Mouse (Mus musculus) MEL (cell line): Measurements from ENCODE around the gene D5Ertd579e. TPM values are rescaled to one million over a fixed set of nuclear protein-coding genes. Genes with fewer than 3 reads are reported as not detected.

Experiments
- DNase-seq: peaks from one replicate; pipeline ENCODE4 v3.0.0; 2011; ENCODE audit warnings: low read depth, low spot score
- H3K27ac ChIP-seq: 2 replicates; pipeline ENCODE4 v1.5.1; 2012; ENCODE audit warnings: low read depth, mild to moderate bottlenecking, control low read depth, low read length, moderate library complexity; ENCODE audit not compliant: control insufficient read depth
- H3K27me3 ChIP-seq, 2 experiments: fragments of 150-350 bp in 1 of 2; sonication (generic) in 1 of 2; 2 replicates each; pipeline ENCODE4 v1.6.1; 2012; ENCODE audit warnings: low read length in 2 of 2, mild to moderate bottlenecking in 2 of 2, improper control_type of control experiment in 1 of 2, moderate library complexity in 1 of 2; ENCODE audit not compliant: insufficient read depth in 2 of 2, control insufficient read depth in 1 of 2
- H3K36me3 ChIP-seq, 2 experiments: 2 replicates each; pipeline ENCODE4 v1.6.1; 2012 to 2014; ENCODE audit warnings: low read length in 2 of 2, improper control_type of control experiment in 1 of 2, inconsistent platforms in 1 of 2, mild to moderate bottlenecking in 1 of 2; ENCODE audit not compliant: insufficient read depth in 2 of 2, control insufficient read depth in 1 of 2
- H3K4me1 ChIP-seq, 2 experiments: fragments of 150-350 bp in 1 of 2; sonication (generic) in 1 of 2; 2 replicates each; pipeline ENCODE4 v1.6.1; 2012; ENCODE audit warnings: low read length in 2 of 2, improper control_type of control experiment in 1 of 2, mild to moderate bottlenecking in 1 of 2; ENCODE audit not compliant: insufficient read depth in 2 of 2, control insufficient read depth in 1 of 2
- H3K4me3 ChIP-seq, 2 experiments: fragments of 150-350 bp in 1 of 2; sonication (generic) in 1 of 2; 2 replicates each; pipeline ENCODE4 v1.5.1; 2012; ENCODE audit warnings: low read depth in 2 of 2, low read length in 2 of 2, mild to moderate bottlenecking in 2 of 2, moderate library complexity in 2 of 2, control low read depth in 1 of 2, improper control_type of control experiment in 1 of 2; ENCODE audit not compliant: control insufficient read depth in 1 of 2, insufficient read depth in 1 of 2
- H3K79me2 ChIP-seq: 2 replicates; pipeline ENCODE4 v1.6.1; 2012; ENCODE audit warnings: mild to moderate bottlenecking, low read length, moderate library complexity; ENCODE audit not compliant: control insufficient read depth, poor library complexity, insufficient read depth
- H3K9ac ChIP-seq: 2 replicates; pipeline ENCODE4 v1.6.1; 2012; ENCODE audit warnings: low read depth, mild to moderate bottlenecking, control low read depth, low read length, moderate library complexity; ENCODE audit not compliant: control insufficient read depth, poor library complexity, severe bottlenecking
- H3K9me3 ChIP-seq: fragments of 150-350 bp; sonication (generic); replicated peaks from 2 replicates; pipeline ENCODE4 v1.6.1; 2012; ENCODE audit warnings: mild to moderate bottlenecking, low read length, improper control_type of control experiment, moderate library complexity; ENCODE audit not compliant: insufficient read depth
- BHLHE40 ChIP-seq: IDR thresholded peaks from 2 replicates; pipeline ENCODE4 v1.6.1; 2012; ENCODE audit warnings: low read depth, mild to moderate bottlenecking, inconsistent platforms, low read length, improper control_type of control experiment, borderline replicate concordance
- CHD1 ChIP-seq: IDR thresholded peaks from 2 replicates; pipeline ENCODE4 v1.6.1; 2012; ENCODE audit warnings: low read depth, mild to moderate bottlenecking, inconsistent platforms, low read length, improper control_type of control experiment
- CHD2 ChIP-seq: IDR thresholded peaks from 2 replicates; pipeline ENCODE4 v1.6.1; 2011; ENCODE audit warnings: low read length, improper control_type of control experiment
- CTCF ChIP-seq, 3 experiments: IDR thresholded peaks in 2 of 3; conservative IDR thresholded peaks in 1 of 3; 2 replicates each; pipeline ENCODE4 v1.5.1; 2011 to 2012; ENCODE audit warnings: low read length in 3 of 3, low read depth in 2 of 3, mild to moderate bottlenecking in 2 of 3, improper control_type of control experiment in 1 of 3, inconsistent platforms in 1 of 3, mixed read lengths in 1 of 3, moderate library complexity in 1 of 3; ENCODE audit not compliant: control insufficient read depth in 1 of 3, insufficient read depth in 1 of 3, poor library complexity in 1 of 3, severe bottlenecking in 1 of 3
- E2F4 ChIP-seq: IDR thresholded peaks from 2 replicates; pipeline ENCODE4 v1.6.1; 2011; ENCODE audit warnings: low read depth, low read length, improper control_type of control experiment, borderline replicate concordance
- ELF1 ChIP-seq: IDR thresholded peaks from 2 replicates; pipeline ENCODE4 v1.6.1; 2014; ENCODE audit warnings: low read depth, mild to moderate bottlenecking, inconsistent platforms, low read length, improper control_type of control experiment, moderate library complexity
- EP300 ChIP-seq, 2 experiments: IDR thresholded peaks; 2 replicates each; pipeline ENCODE4 v1.6.1; 2011; ENCODE audit warnings: improper control_type of control experiment in 2 of 2, low read length in 2 of 2, low read depth in 1 of 2, mild to moderate bottlenecking in 1 of 2
- GABPA ChIP-seq: IDR thresholded peaks from 2 replicates; pipeline ENCODE4 v1.6.1; 2012; ENCODE audit warnings: low read depth, mild to moderate bottlenecking, inconsistent platforms, low read length, improper control_type of control experiment, moderate library complexity
- JUND ChIP-seq: IDR thresholded peaks from 2 replicates; pipeline ENCODE4 v1.6.1; 2011; ENCODE audit warnings: low read depth, mild to moderate bottlenecking, improper control_type of control experiment, low read length
- KAT2A ChIP-seq: conservative IDR thresholded peaks from 2 replicates; pipeline ENCODE4 v1.6.1; 2012; ENCODE audit warnings: low read depth, low read length, improper control_type of control experiment, inconsistent platforms
- MAX ChIP-seq: IDR thresholded peaks from 2 replicates; pipeline ENCODE4 v1.6.1; 2011; ENCODE audit warnings: low read length, improper control_type of control experiment
- MEF2A ChIP-seq: IDR thresholded peaks from 2 replicates; pipeline ENCODE4 v1.6.1; 2014; ENCODE audit warnings: low read depth, mild to moderate bottlenecking, inconsistent platforms, low read length, improper control_type of control experiment; ENCODE audit not compliant: poor library complexity, insufficient replicate concordance, severe bottlenecking; ENCODE audit errors: extremely low read depth
- MXI1 ChIP-seq: IDR thresholded peaks from 2 replicates; pipeline ENCODE4 v1.6.1; 2011; ENCODE audit warnings: mild to moderate bottlenecking, low read depth, low read length, improper control_type of control experiment
- MYB ChIP-seq: IDR thresholded peaks from 2 replicates; pipeline ENCODE4 v1.6.1; 2011; ENCODE audit warnings: mild to moderate bottlenecking, low read depth, low read length, improper control_type of control experiment
- MYC ChIP-seq: IDR thresholded peaks from 2 replicates; pipeline ENCODE4 v1.6.1; 2011; ENCODE audit warnings: low read depth, mild to moderate bottlenecking, low read length, improper control_type of control experiment, moderate library complexity
- NELFE ChIP-seq: IDR thresholded peaks from 2 replicates; pipeline ENCODE4 v1.6.1; 2011; ENCODE audit warnings: low read depth, low read length, improper control_type of control experiment
- NRF1 ChIP-seq: IDR thresholded peaks from 2 replicates; pipeline ENCODE4 v1.6.1; 2014; ENCODE audit warnings: low read depth, mild to moderate bottlenecking, inconsistent platforms, low read length, improper control_type of control experiment, moderate library complexity; ENCODE audit not compliant: poor library complexity, insufficient read depth, severe bottlenecking
- POLR2A ChIP-seq, 2 experiments: IDR thresholded peaks; 2 replicates each; pipeline ENCODE4 v1.6.1; 2011 to 2012; ENCODE audit warnings: low read length in 2 of 2, mild to moderate bottlenecking in 2 of 2, control low read depth in 1 of 2, improper control_type of control experiment in 1 of 2, low read depth in 1 of 2, moderate library complexity in 1 of 2; ENCODE audit not compliant: control insufficient read depth in 1 of 2, insufficient read depth in 1 of 2, poor library complexity in 1 of 2
- POLR2AphosphoS5 ChIP-seq: IDR thresholded peaks from 2 replicates; pipeline ENCODE4 v1.6.1; 2012; ENCODE audit warnings: low read depth, borderline replicate concordance, mild to moderate bottlenecking, inconsistent platforms, low read length, moderate library complexity, mixed read lengths
- RCOR1 ChIP-seq: IDR thresholded peaks from 2 replicates; pipeline ENCODE4 v1.6.1; 2012; ENCODE audit warnings: low read depth, mild to moderate bottlenecking, inconsistent platforms, low read length, improper control_type of control experiment
- SIN3A ChIP-seq: IDR thresholded peaks from 2 replicates; pipeline ENCODE4 v1.6.1; 2012; ENCODE audit warnings: low read length, improper control_type of control experiment, inconsistent platforms
- SMC3 ChIP-seq: IDR thresholded peaks from 2 replicates; pipeline ENCODE4 v1.6.1; 2011; ENCODE audit warnings: low read depth, low read length, improper control_type of control experiment
- TAL1 ChIP-seq: IDR thresholded peaks from 2 replicates; pipeline ENCODE4 v1.6.1; 2012; ENCODE audit warnings: mild to moderate bottlenecking, inconsistent platforms, low read length, moderate library complexity, mixed read lengths
- TBP ChIP-seq: IDR thresholded peaks from 2 replicates; pipeline ENCODE4 v1.8.0; 2011; ENCODE audit warnings: low read depth, low read length, improper control_type of control experiment
- TCF12 ChIP-seq: IDR thresholded peaks from 2 replicates; pipeline ENCODE4 v1.6.1; 2014; ENCODE audit warnings: low read depth, mild to moderate bottlenecking, inconsistent platforms, low read length, improper control_type of control experiment, moderate library complexity
- UBTF ChIP-seq: IDR thresholded peaks from 2 replicates; pipeline ENCODE4 v1.6.1; 2012; ENCODE audit warnings: low read depth, mild to moderate bottlenecking, inconsistent platforms, low read length, improper control_type of control experiment, moderate library complexity, borderline replicate concordance; ENCODE audit not compliant: insufficient read depth
- USF1 ChIP-seq: IDR thresholded peaks from 2 replicates; pipeline ENCODE4 v1.6.1; 2014; ENCODE audit warnings: low read depth, mild to moderate bottlenecking, inconsistent platforms, low read length, improper control_type of control experiment, moderate library complexity
- USF2 ChIP-seq, 2 experiments: IDR thresholded peaks; 2 replicates each; pipeline ENCODE4 v1.6.1; 2011 to 2012; ENCODE audit warnings: improper control_type of control experiment in 2 of 2, low read length in 2 of 2, borderline replicate concordance in 1 of 2, inconsistent platforms in 1 of 2, low read depth in 1 of 2, mild to moderate bottlenecking in 1 of 2; ENCODE audit not compliant: insufficient read depth in 1 of 2
- ZC3H11A ChIP-seq: IDR thresholded peaks from 2 replicates; pipeline ENCODE4 v1.6.1; 2012; ENCODE audit warnings: low read depth, mild to moderate bottlenecking, inconsistent platforms, low read length, improper control_type of control experiment
- ZMIZ1 ChIP-seq: IDR thresholded peaks from 2 replicates; pipeline ENCODE4 v1.6.1; 2012; ENCODE audit warnings: low read depth, mild to moderate bottlenecking, inconsistent platforms, low read length, improper control_type of control experiment, moderate library complexity
- ZNF384 ChIP-seq: IDR thresholded peaks from 2 replicates; pipeline ENCODE4 v1.6.1; 2012; ENCODE audit warnings: low read depth, mild to moderate bottlenecking, inconsistent platforms, low read length, improper control_type of control experiment
- polyA plus RNA-seq, 2 experiments: library from polyadenylated mRNA; stranded (reverse) in 1 of 2; unstranded in 1 of 2; fragments of >175 nt in 1 of 2; fragments of >200 nt in 1 of 2; gene quantifications; 2 replicates each; pipeline versions ENCODE4 v1.2.1 to v1.2.4; 2012; ENCODE audit warnings: low replicate concordance in 2 of 2, low read depth in 1 of 2; ENCODE audit not compliant: insufficient read length in 2 of 2, insufficient read depth in 1 of 2, missing spikeins in 1 of 2
- total RNA-seq: library from RNA; depleted of rRNA; stranded (reverse); fragments of 300-350 nt; gene quantifications from 2 replicates; pipeline ENCODE4 v1.2.3, GENCODE M21; 2012

The D5Ertd579e gene
- total and polyA plus RNA-seq, 3 experiments: 15.9 to 31.1 TPM; not detected in 1

DNA sequence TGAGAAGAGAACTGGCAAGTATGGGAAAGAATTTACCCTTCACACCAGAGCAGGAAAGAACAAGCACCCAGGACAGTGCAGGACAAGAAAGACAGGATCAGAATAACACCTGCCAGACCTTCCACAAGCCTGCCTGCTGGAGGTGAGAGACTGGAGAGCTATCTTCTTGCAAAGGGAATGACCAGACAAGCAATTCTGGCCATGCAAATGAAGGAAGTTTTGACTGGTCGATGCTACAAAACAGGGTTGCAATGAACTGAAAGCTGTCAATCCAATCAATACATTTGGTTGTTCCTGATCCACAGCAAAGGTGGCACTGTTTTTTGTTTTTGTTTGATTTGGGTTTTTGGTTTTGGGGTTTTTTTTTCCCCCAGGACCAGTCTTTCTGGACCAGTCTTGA, 12.2 kb downstream of the D5Ertd579e start:
- Histone ChIP-seq H3K27me3 (no peaks in the 10 kb centered on the region), H3K9me3 (no peaks in the 10 kb centered on the region), H3K4me1 (peaks cover 15 to 17% of the 10 kb centered on the region in 2 experiments), H3K36me3 (peaks cover 2 to 43% of the 10 kb centered on the region in 2 experiments; a peak in 3 of 4 replicates), H3K79me2 (peaks cover 55% of the 10 kb centered on the region), H3K9ac (no peak overlapping the region), H3K4me3 (no peak overlapping the region), H3K27ac (no peak overlapping the region)
- no peak for DNase-seq
- TF ChIP-seq GABPA (no peak), POLR2A (IDR thresholded peaks at IDR 0.05; ENCODE audit: control insufficient read depth in 1 of 2, insufficient read depth in 1 of 2, low read depth in 1 of 2, low read length in 2 of 2, poor library complexity in 1 of 2) (no peak)

DNA sequence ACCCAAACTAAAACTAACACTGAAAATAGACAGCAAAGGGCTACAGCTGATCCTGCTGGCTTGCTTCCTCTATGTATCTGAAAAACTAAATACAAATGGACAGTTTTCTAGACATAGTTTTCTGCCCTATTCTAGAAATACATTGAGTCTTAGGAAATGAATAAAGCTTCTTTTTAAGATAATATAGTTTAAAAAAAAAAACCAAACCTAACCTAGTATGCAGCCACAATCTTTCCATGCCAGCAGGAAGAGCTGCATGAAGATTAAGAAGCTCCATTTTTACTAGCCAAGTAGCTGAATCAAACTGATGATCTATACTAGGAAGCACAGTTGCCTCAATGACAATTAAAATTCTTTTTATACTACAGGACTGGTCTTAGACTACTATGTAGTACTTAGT, 14.6 kb downstream of the D5Ertd579e start:
- Histone ChIP-seq H3K27me3 (no peaks in the 10 kb centered on the region), H3K27ac (peak overlapping the region; percentile 70), H3K4me1 (peaks cover 27% of the 10 kb centered on the region in 2 experiments), H3K9me3 (no peaks in the 10 kb centered on the region), H3K79me2 (peaks cover 51% of the 10 kb centered on the region), H3K36me3 (peaks cover 0 to 58% of the 10 kb centered on the region in 2 experiments; a peak in 3 of 4 replicates), H3K9ac (no peak overlapping the region), H3K4me3 (no peak overlapping the region)
- DNase-seq: peak; percentile 77
- no peak for TF ChIP-seq MYC
- TF ChIP-seq TBP: peak; percentile 52; the same call in 1 of the 2 replicates
- peak; percentile 64; the same call in 1 of the 2 replicates for TF ChIP-seq MXI1
- TF ChIP-seq TCF12: peak; percentile 91
- TF ChIP-seq CHD2: no peak
- no peak for TF ChIP-seq MEF2A
- TF ChIP-seq SMC3: 0 out of 2 replicates have a peak, but pooled peaks have one; percentile 6
- TF ChIP-seq CHD1: no peak
- TF ChIP-seq ZNF384: peak; percentile 93
- no peak for TF ChIP-seq ZMIZ1
- TF ChIP-seq E2F4: no peak
- peak; percentile 82; the same call in 1 of the 2 replicates for TF ChIP-seq SIN3A
- TF ChIP-seq USF2 (IDR thresholded peaks at IDR 0.05; ENCODE audit: borderline replicate concordance in 1 of 2, insufficient read depth in 1 of 2, low read depth in 1 of 2, low read length in 2 of 2): no peak
- 0 out of 2 replicates have a peak, but pooled peaks have one; percentile 51 for TF ChIP-seq MYB
- no peak for TF ChIP-seq USF1
- no peak for TF ChIP-seq JUND
- peak; percentile 79 for TF ChIP-seq RCOR1
- no peak for TF ChIP-seq UBTF
- TF ChIP-seq CTCF (IDR thresholded peaks at IDR 0.05 in 2 of 3, conservative IDR thresholded peaks at IDR 0.05 in 1 of 3; ENCODE audit: control insufficient read depth in 1 of 3, insufficient read depth in 1 of 3, low read depth in 2 of 3, low read length in 3 of 3, poor library complexity in 1 of 3, severe bottlenecking in 1 of 3): no peak
- no peak for TF ChIP-seq GABPA
- no peak for TF ChIP-seq KAT2A
- peak; percentile 80 for TF ChIP-seq TAL1
- no peak for TF ChIP-seq ZC3H11A
- TF ChIP-seq NELFE: 0 out of 2 replicates have a peak, but pooled peaks have one; percentile 13
- 0 out of 2 replicates have a peak, but pooled peaks have one; percentile 11 for TF ChIP-seq NRF1
- no peak for TF ChIP-seq POLR2AphosphoS5
- TF ChIP-seq ELF1: peak; percentile 46; the same call in 1 of the 2 replicates
- peak; percentile 38; the same call in 1 of the 2 replicates for TF ChIP-seq BHLHE40
- TF ChIP-seq EP300 (IDR thresholded peaks at IDR 0.05; ENCODE audit: low read depth in 1 of 2, low read length in 2 of 2): peak; percentile 95 to 96
- TF ChIP-seq MAX: no peak
